Mouse (Mus musculus) testis, adult 2 months (tissue): ENCODE results near the gene Olfr455.

Experiments used
- CTCF ChIP-seq: fragments of 200-500 bp; IDR thresholded peaks from 2 replicates; pipeline ENCODE4 v1.5.1; 2012; ENCODE audit warnings: low read depth, mild to moderate bottlenecking, inconsistent platforms, low read length, moderate library complexity; ENCODE audit not compliant: control insufficient read depth, insufficient read depth, insufficient replicate concordance
- POLR2A ChIP-seq: fragments of 200-500 bp; IDR thresholded peaks from 2 replicates; pipeline ENCODE4 v1.6.1; 2012; ENCODE audit warnings: low read depth, mild to moderate bottlenecking, inconsistent platforms, low read length, moderate library complexity; ENCODE audit not compliant: control insufficient read depth

- no peak for TF ChIP-seq POLR2A
- TF ChIP-seq CTCF: no peak
These were observed 13.5 kb upstream of the Olfr455 start for GRCm38 (mm10) chr6:42560885-42561284.
